Mouse (Mus musculus): ENCODE measurements around the gene Gm10220. TPM values are rescaled to one million over a fixed set of nuclear protein-coding genes. Genes with fewer than 3 reads are reported as not detected.
"Not testable (repeated sequence)": the region's sequence is repeated elsewhere in the genome, so short reads cannot be mapped to it uniquely, and the experiment has no call there.

Gm10220 gene
- not detected for total RNA-seq (2021)
- long read RNA-seq, experiment 1: 0 reads
- long read RNA-seq, experiment 2: 0 reads

- not testable (repeated sequence) for DNase-seq (ENCODE audit: low spot score in 2 of 2)
Measured at GRCm38 (mm10) chr5:26121321-26121720, at the start of gene Gm10220. Gene Gm10220 (minus strand): TSS chr5:26121421.

GRCm38 (mm10) chr5:26169855-26170254, 48.6 kb upstream of the Gm10220 start:
- DNase-seq (ENCODE audit: low spot score in 2 of 2): no peak

- peak in 1 of 2 experiments; percentile 13 for DNase-seq (ENCODE audit: low spot score in 2 of 2)
Measured at GRCm38 (mm10) chr5:26165791-26166165, 44.6 kb upstream of the Gm10220 start.

GRCm38 (mm10) chr5:26165036-26165790, 44.0 kb upstream of the Gm10220 start:
- DNase-seq (ENCODE audit: low spot score in 2 of 2): peak in 1 of 2 experiments; percentile 41

- DNase-seq (ENCODE audit: low spot score in 2 of 2): peak in 1 of 2 experiments; percentile 53
Measured at GRCm38 (mm10) chr5:26157396-26158170, 36.4 kb upstream of the Gm10220 start.

GRCm38 (mm10) chr5:26142891-26143290, 21.7 kb upstream of the Gm10220 start:
- no peak for DNase-seq (ENCODE audit: low spot score in 2 of 2)

- DNase-seq (ENCODE audit: low spot score in 2 of 2): not testable (repeated sequence)
Measured at GRCm38 (mm10) chr5:26105262-26105661, 16.0 kb downstream of the Gm10220 start, which contains the start of gene 5031410I06Rik. Gene 5031410I06Rik (minus strand): TSS chr5:26105362.

GRCm38 (mm10) chr5:26089191-26089590, 32.0 kb downstream of the Gm10220 start, which contains the start of gene Gm10471:
Gene Gm10471 (minus strand): TSS chr5:26089291.
- DNase-seq (ENCODE audit: low spot score in 2 of 2): not testable (repeated sequence)

GRCm38 (mm10) chr5:26079023-26079422, 42.2 kb downstream of the Gm10220 start:
- not testable (repeated sequence) for DNase-seq (ENCODE audit: low spot score in 2 of 2)

- no peak for DNase-seq (ENCODE audit: low spot score in 2 of 2)
Measured at GRCm38 (mm10) chr5:26070716-26071115, 50.5 kb downstream of the Gm10220 start.

Other genes starting within 250 kb of the Gm10220 start
- gene Gm21663, start 179.0 kb downstream of the Gm10220 start, total RNA-seq (2021): not detected
- gene Gm21671, start 167.0 kb downstream of the Gm10220 start, total RNA-seq (2021): not detected
- not detected for gene Gm21680, start 148.8 kb downstream of the Gm10220 start, total RNA-seq (2021)
- not detected for gene Gm21698, start 132.8 kb downstream of the Gm10220 start, total RNA-seq (2021)
- gene Gm1979, start 116.6 kb downstream of the Gm10220 start, total RNA-seq (2021): not detected
- not detected for gene Gm5862, start 98.5 kb downstream of the Gm10220 start, total RNA-seq (2021)
- gene Speer4a, start 81.9 kb downstream of the Gm10220 start, total RNA-seq (2021): under 1 TPM; 0.08 to 0.14 TPM
- not detected for gene Gm7347, start 62.8 kb downstream of the Gm10220 start, total RNA-seq (2021)
- gene Gm10471, start 32.1 kb downstream of the Gm10220 start, total RNA-seq (2021): not detected
- gene 5031410I06Rik, start 16.1 kb downstream of the Gm10220 start, total RNA-seq (2021): not detected
- gene Gm7361, start 136.3 kb upstream of the Gm10220 start, total RNA-seq (2021): under 1 TPM; 0.45 to 0.50 TPM